Mouse (Mus musculus): ENCODE measurements around the gene Iqgap2. TPM values are rescaled to one million over a fixed set of nuclear protein-coding genes. Genes with fewer than 3 reads are reported as not detected.

The Iqgap2 gene
- total and polyA plus RNA-seq, 3 experiments: 0.08 to 0.14 (median 0.11) TPM

DNA sequence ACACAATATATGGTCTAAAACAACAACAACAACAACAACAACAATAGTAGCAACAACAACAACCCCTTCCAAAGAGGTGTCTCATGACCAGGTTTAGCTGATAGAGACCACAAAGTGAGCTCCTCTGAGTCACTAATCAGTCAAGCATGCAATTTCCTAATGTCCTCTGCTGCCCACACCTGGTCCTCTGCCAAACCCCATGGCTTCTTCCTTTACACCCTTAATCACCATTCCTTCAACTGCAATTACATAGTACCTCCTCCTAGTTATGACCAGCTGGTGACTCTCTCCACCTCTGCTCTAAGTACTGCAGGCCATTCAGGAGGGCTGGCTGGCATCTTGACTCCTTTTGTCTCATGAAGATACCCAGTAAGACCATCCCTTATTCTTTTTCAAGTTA, 60.0 kb downstream of the Iqgap2 start:
- Histone ChIP-seq H3K4me2 (ENCODE audit: insufficient read depth, low read depth, poor library complexity, severe bottlenecking) (no peak overlapping the region), H3K36me3 (replicated peaks in 1 of 2; ENCODE audit: control insufficient read depth in 1 of 2, insufficient read depth in 1 of 2, low read length in 1 of 2) (no peaks in the 10 kb centered on the region), H3K9me3 (replicated peaks; ENCODE audit: low read length) (no peaks in the 10 kb centered on the region), H3K4me3 (replicated peaks in 1 of 3; ENCODE audit: low read depth in 2 of 3, low read length in 2 of 3, poor library complexity in 1 of 3) (no peak overlapping the region), H3K4me1 (ENCODE audit: control insufficient read depth in 1 of 2, insufficient read depth in 2 of 2) (peaks cover 0 to 7% of the 10 kb centered on the region in 2 experiments; a peak in 1 of 4 replicates), H3K27ac (ENCODE audit: insufficient read depth, low read depth) (no peak overlapping the region), H3K9ac (ENCODE audit: insufficient read depth, low read depth) (no peak overlapping the region), H3K27me3 (replicated peaks) (no peaks in the 10 kb centered on the region), H3K79me2 (replicated peaks; ENCODE audit: control insufficient read depth, extremely low read depth, insufficient read depth, poor library complexity, severe bottlenecking) (no peaks in the 10 kb centered on the region)
- TF ChIP-seq SIN3A (IDR thresholded peaks at IDR 0.05; ENCODE audit: low read length) (no peak), MXI1 (IDR thresholded peaks at IDR 0.05; ENCODE audit: low read depth, low read length) (no peak), MAFK (IDR thresholded peaks at IDR 0.05; ENCODE audit: insufficient replicate concordance, low read length) (no peak), ZMIZ1 (IDR thresholded peaks at IDR 0.05; ENCODE audit: low read depth, low read length) (no peak), UBTF (IDR thresholded peaks at IDR 0.05; ENCODE audit: low read depth, low read length) (no peak), MEF2A (IDR thresholded peaks at IDR 0.05; ENCODE audit: borderline replicate concordance, low read depth, low read length) (no peak), CTCF (conservative IDR thresholded peaks at IDR 0.05 in 1 of 2, IDR thresholded peaks at IDR 0.05 in 1 of 2; ENCODE audit: low read depth in 2 of 2, low read length in 2 of 2) (no peak)
- in situ Hi-C loops (cut with MboI; ENCODE audit: low pct_ligation_motif_present, low pct_unique_long_range_greater_than_20kb, low sequenced_read_pairs) (no loop called here), dilution Hi-C loops (cut with MboI; ENCODE audit: extremely low pct_ligation_motif_present, extremely low pct_unique_long_range_greater_than_20kb, low sequenced_read_pairs) (no loop called here)
- no peak for DNase-seq (ENCODE audit: extremely low read depth)

DNA sequence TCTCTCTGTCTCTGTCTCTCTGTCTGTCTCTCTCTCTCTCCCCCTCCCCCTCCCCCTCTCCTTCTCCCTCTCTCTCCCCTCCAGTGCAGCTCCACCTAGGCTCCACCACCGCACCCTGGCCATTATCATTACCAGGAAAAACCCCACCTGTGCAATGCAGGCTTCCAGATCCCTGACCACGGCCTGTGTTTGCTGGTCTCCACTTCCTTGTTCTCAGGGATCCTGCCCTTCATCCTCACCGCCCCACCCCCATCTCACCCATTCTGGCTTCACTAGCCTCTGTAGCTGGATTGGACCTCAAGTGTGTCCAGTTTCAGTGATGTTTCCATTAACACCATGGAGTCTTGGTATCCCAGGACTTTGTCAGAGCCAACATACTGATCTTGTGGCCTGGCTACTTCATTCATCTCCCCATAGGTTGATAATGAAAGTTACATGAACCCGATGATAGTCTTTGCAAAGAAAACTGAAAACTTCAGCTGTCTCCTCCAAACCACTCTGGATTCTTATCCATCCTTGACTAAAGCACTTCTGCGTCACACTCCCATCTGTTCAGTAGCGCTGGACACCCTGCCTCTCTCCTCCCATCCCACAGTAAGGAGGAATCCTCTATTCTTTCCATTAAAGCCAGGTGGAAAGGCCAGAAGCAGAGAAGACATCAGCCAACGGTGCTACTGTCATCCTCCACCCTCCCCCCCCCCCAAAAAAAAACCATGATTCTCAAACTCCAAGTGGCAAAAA, 62.1 kb downstream of the Iqgap2 start:
- dilution Hi-C loops (cut with MboI; ENCODE audit: extremely low pct_ligation_motif_present, extremely low pct_unique_long_range_greater_than_20kb, low sequenced_read_pairs): no loop called here

More for the DNA sequence above, 62.1 kb downstream of the Iqgap2 start:
- H3K27ac ChIP-seq (ENCODE audit: insufficient read depth, low read depth): no peak overlapping the region
- no peak overlapping the region for H3K9ac ChIP-seq (ENCODE audit: insufficient read depth, low read depth)
- no peaks in the 10 kb centered on the region for H3K9me3 ChIP-seq (replicated peaks; ENCODE audit: low read length)
- no peak for TF ChIP-seq USF2 (conservative IDR thresholded peaks at IDR 0.05; ENCODE audit: low read depth, low read length)
- no peak for TF ChIP-seq CHD2 (IDR thresholded peaks at IDR 0.05; ENCODE audit: low read length)
- TF ChIP-seq POLR2A (IDR thresholded peaks at IDR 0.05; ENCODE audit: low read depth, low read length): no peak
- TF ChIP-seq MEF2A (IDR thresholded peaks at IDR 0.05; ENCODE audit: borderline replicate concordance, low read depth, low read length): no peak
- no peak for TF ChIP-seq ZC3H11A (IDR thresholded peaks at IDR 0.05; ENCODE audit: low read depth, low read length)
- no peak for TF ChIP-seq RAD21 (IDR thresholded peaks at IDR 0.05; ENCODE audit: low read depth, low read length)
- TF ChIP-seq BHLHE40 (IDR thresholded peaks at IDR 0.05; ENCODE audit: low read depth, low read length): no peak
- TF ChIP-seq JUND (conservative IDR thresholded peaks at IDR 0.05; ENCODE audit: low read depth, low read length): no peak
- no peak for TF ChIP-seq ZKSCAN1 (IDR thresholded peaks at IDR 0.05; ENCODE audit: borderline replicate concordance, low read depth, low read length)
- no peak for TF ChIP-seq KAT2A (IDR thresholded peaks at IDR 0.05; ENCODE audit: insufficient replicate concordance, low read length)
- TF ChIP-seq ZNF384 (IDR thresholded peaks at IDR 0.05; ENCODE audit: low read depth, low read length): no peak
- no peak for TF ChIP-seq MYC (IDR thresholded peaks at IDR 0.05; ENCODE audit: low read depth, low read length)
- no peak for TF ChIP-seq USF1 (IDR thresholded peaks at IDR 0.05; ENCODE audit: low read depth, low read length)
- no peak for TF ChIP-seq TCF12 (IDR thresholded peaks at IDR 0.05; ENCODE audit: low read depth, low read length)
- no peak for TF ChIP-seq IRF4 (IDR thresholded peaks at IDR 0.05; ENCODE audit: low read depth, low read length)
- no peak for TF ChIP-seq HCFC1 (IDR thresholded peaks at IDR 0.05; ENCODE audit: low read depth, low read length)
- TF ChIP-seq GABPA (IDR thresholded peaks at IDR 0.05; ENCODE audit: insufficient replicate concordance, low read depth, low read length): no peak
- no peak for TF ChIP-seq MXI1 (IDR thresholded peaks at IDR 0.05; ENCODE audit: low read depth, low read length)
- TF ChIP-seq CTCF (conservative IDR thresholded peaks at IDR 0.05 in 1 of 2, IDR thresholded peaks at IDR 0.05 in 1 of 2; ENCODE audit: low read depth in 2 of 2, low read length in 2 of 2): no peak
- no peak for TF ChIP-seq JUN (IDR thresholded peaks at IDR 0.05; ENCODE audit: insufficient read depth, low read depth, low read length)
- no peak overlapping the region for H3K4me3 ChIP-seq (replicated peaks in 1 of 3; ENCODE audit: low read depth in 2 of 3, low read length in 2 of 3, poor library complexity in 1 of 3)
- H3K4me1 ChIP-seq (ENCODE audit: control insufficient read depth in 1 of 2, insufficient read depth in 2 of 2): peaks cover 0 to 7% of the 10 kb centered on the region in 2 experiments; a peak in 1 of 4 replicates
- no peak for DNase-seq (ENCODE audit: extremely low read depth)
- no peaks in the 10 kb centered on the region for H3K79me2 ChIP-seq (replicated peaks; ENCODE audit: control insufficient read depth, extremely low read depth, insufficient read depth, poor library complexity, severe bottlenecking)
- in situ Hi-C loops (cut with MboI; ENCODE audit: low pct_ligation_motif_present, low pct_unique_long_range_greater_than_20kb, low sequenced_read_pairs): no loop called here
- no peaks in the 10 kb centered on the region for H3K36me3 ChIP-seq (replicated peaks in 1 of 2; ENCODE audit: control insufficient read depth in 1 of 2, insufficient read depth in 1 of 2, low read length in 1 of 2)
- no peak overlapping the region for H3K4me2 ChIP-seq (ENCODE audit: insufficient read depth, low read depth, poor library complexity, severe bottlenecking)
- no peaks in the 10 kb centered on the region for H3K27me3 ChIP-seq (replicated peaks)
